Mouse (Mus musculus) heart, adult 2 months (tissue): ENCODE data around the gene Tmem203. TPM values are rescaled to one million over a fixed set of nuclear protein-coding genes. Genes with fewer than 3 reads are reported as not detected.
A peak's percentile ranks its signal among the peaks of the same experiment; 100 is the strongest.

Experiments used
- DNase-seq, 2 experiments: peaks; one replicate each; pipeline ENCODE4 v3.0.0; 2021
- H3K27ac ChIP-seq: fragments of 200-600 bp; 2 replicates; pipeline ENCODE4 v1.8.1; 2022
- H3K27me3 ChIP-seq: fragments of 200-500 bp; 2 replicates; pipeline ENCODE4 v1.6.1; 2012; ENCODE audit warnings: mild to moderate bottlenecking, low read length, inconsistent platforms, mixed read lengths; ENCODE audit not compliant: control insufficient read depth, insufficient read depth
- H3K36me3 ChIP-seq: fragments of 200-500 bp; 2 replicates; pipeline ENCODE4 v1.6.1; 2012; ENCODE audit warnings: low read length, inconsistent platforms; ENCODE audit not compliant: control insufficient read depth, insufficient read depth
- H3K4me1 ChIP-seq: fragments of 200-500 bp; 2 replicates; pipeline ENCODE4 v1.6.1; 2011; ENCODE audit warnings: low read length; ENCODE audit not compliant: control insufficient read depth, insufficient read depth
- H3K4me3 ChIP-seq: fragments of 200-600 bp; 2 replicates; pipeline ENCODE4 v1.8.1; 2022
- H3K79me2 ChIP-seq: fragments of 200-500 bp; replicated peaks from 2 replicates; pipeline ENCODE4 v1.6.1; 2012; ENCODE audit warnings: mild to moderate bottlenecking, inconsistent platforms, low read length, moderate library complexity, mixed read lengths; ENCODE audit not compliant: control insufficient read depth, insufficient read depth
- H3K9ac ChIP-seq: fragments of 200-500 bp; 2 replicates; pipeline ENCODE4 v1.6.1; 2012; ENCODE audit warnings: low read depth, mild to moderate bottlenecking, control low read depth, inconsistent platforms, low read length, mixed read lengths
- CTCF ChIP-seq: fragments of 200-600 bp; IDR thresholded peaks from 2 replicates; pipeline ENCODE4 v1.8.1; 2022; ENCODE audit warnings: antibody characterized with exemption, mild to moderate bottlenecking, moderate library complexity
- EP300 ChIP-seq: fragments of 200-500 bp; IDR thresholded peaks from 2 replicates; pipeline ENCODE4 v1.6.1; 2011; ENCODE audit warnings: low read depth, low read length, control low read depth; ENCODE audit not compliant: insufficient read depth
- POLR2A ChIP-seq: fragments of 200-500 bp; IDR thresholded peaks from 2 replicates; pipeline ENCODE4 v1.6.1; 2011; ENCODE audit warnings: mild to moderate bottlenecking, low read depth, low read length, control low read depth; ENCODE audit not compliant: insufficient read depth
- WGBS: fragments of 180-500 bp; shearing (Covaris S2); methylation state at CpG from one replicate; pipeline ENCODE4 v1.1.7; 2018; 5-methylcytosine and 5-hydroxymethylcytosine counted together
- intact Hi-C: fragments of 180-260 bp; cut with DNase I; formaldehyde crosslinking; loops from one replicate; pipeline ENCODE4 v1.15.1; 2025
- polyA plus RNA-seq: library from polyadenylated mRNA; depleted of rRNA; stranded (reverse); fragments of >200 nt; gene quantifications from 2 replicates; pipeline ENCODE4 v1.2.3, GENCODE M21; 2012
- total RNA-seq, 2 experiments: library from RNA; stranded (reverse); gene quantifications; 2 replicates each; pipeline ENCODE4 v1.2.3; 2021

The Tmem203 gene
- total and polyA plus RNA-seq, 3 experiments: 13.1 to 22.2 (median 14.1) TPM

DNA sequence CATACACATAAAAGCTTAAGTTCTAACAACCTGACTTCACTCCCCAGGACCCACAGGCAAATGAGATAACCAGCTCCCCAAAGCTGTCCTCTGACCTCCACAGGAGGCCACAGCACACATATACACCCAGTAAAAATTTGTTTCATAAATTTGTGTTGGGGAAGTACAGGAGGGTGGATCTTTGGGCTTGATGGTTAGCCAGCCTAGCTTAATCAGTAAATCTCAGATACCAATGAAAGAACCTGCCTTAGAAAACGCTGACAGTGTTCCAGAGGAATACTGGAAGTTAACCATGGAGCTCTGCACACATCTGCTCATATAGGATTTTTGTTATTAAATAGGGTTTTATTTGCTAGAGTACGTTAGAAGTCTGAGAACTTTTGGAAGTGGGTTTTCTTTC is 37.6 kb upstream of the Tmem203 start:
- Histone ChIP-seq H3K79me2 (no peaks in the 10 kb centered on the region), H3K27me3 (no peaks in the 10 kb centered on the region), H3K4me1 (no peaks in the 10 kb centered on the region), H3K27ac (no peak overlapping the region), H3K9ac (no peak overlapping the region), H3K4me3 (no peak overlapping the region), H3K36me3 (no peaks in the 10 kb centered on the region)
- WGBS: 56% methylated on average over 2 of the region's 2 CpGs
- TF ChIP-seq EP300 (no peak), POLR2A (no peak), CTCF (no peak)
- intact Hi-C loops: no loop called here
- no peak for DNase-seq

DNA sequence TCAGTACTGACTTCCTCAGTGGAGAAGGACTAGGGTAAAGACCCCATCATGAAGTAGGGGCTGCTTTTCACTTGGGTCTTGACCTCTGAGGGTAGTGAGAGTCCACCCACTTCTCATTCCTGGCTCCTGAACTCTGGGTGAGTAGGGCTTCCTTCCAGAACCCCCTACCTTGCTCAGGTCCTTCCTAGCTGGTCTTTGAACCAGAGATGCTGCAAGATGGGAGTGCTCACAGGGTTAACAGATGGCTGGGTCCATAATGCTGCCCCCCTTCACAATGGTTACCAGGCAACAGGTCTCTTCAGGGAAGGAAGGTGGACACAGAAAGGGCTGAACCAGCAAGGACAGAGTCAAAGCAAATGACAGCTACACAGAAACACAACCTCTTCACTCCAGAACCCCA is 36.8 kb upstream of the Tmem203 start, which contains the start of gene Fam166a:
Gene Fam166a, plus strand, starts transcription at position 301 of the 400 bp plus-strand sequence.
- TF ChIP-seq POLR2A (no peak), CTCF (no peak), EP300 (no peak)
- Histone ChIP-seq H3K4me3 (no peak within 1 kb of the TSS), H3K27ac (no peak within 1 kb of the TSS), H3K36me3 (peaks cover 3% of the 10 kb centered on the region; the same call in 1 of the 2 replicates), H3K27me3 (no peaks in the 10 kb centered on the region), H3K4me1 (0 out of 2 replicates have a peak, but pooled peaks cover 1% of the 10 kb centered on the region), H3K79me2 (no peaks in the 10 kb centered on the region), H3K9ac (no peak within 1 kb of the TSS)
- DNase-seq: no peak
- intact Hi-C loops: no loop called here

DNA sequence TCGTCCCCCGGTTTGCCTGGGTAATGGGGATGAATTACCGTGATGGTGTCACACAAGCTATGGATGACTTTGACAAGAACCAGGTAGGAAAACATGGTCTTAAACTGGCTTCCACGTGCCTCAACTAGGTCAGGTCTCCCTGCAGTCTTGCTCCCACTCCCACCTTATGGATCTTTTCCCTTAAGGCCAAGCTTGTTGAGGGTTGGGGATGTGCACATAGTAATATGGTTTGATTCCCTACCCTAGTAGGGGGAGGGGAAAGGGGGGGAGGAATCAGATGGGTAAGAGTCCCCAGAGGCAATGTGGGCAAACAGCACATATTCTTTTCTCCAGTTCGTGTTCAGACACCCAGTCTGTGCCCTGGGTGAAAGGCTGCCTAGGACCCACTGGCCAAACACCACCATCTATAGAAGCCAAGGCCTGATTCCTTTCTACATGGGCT is 33.9 kb upstream of the Tmem203 start:
- 65% methylated on average over 5 of the region's 5 CpGs for WGBS
- no peak overlapping the region for H3K9ac ChIP-seq
- H3K27me3 ChIP-seq: no peaks in the 10 kb centered on the region
- intact Hi-C loops: no loop called here
- no peak overlapping the region for H3K4me3 ChIP-seq
- H3K36me3 ChIP-seq: peaks cover 3% of the 10 kb centered on the region; the same call in 1 of the 2 replicates
- H3K79me2 ChIP-seq: no peaks in the 10 kb centered on the region
- H3K27ac ChIP-seq: no peak overlapping the region
- no peak for DNase-seq
- no peak for TF ChIP-seq EP300
- TF ChIP-seq CTCF: no peak
- TF ChIP-seq POLR2A: peak; percentile 37; the same call in 1 of the 2 replicates
- 0 out of 2 replicates have a peak, but pooled peaks cover 1% of the 10 kb centered on the region for H3K4me1 ChIP-seq

DNA sequence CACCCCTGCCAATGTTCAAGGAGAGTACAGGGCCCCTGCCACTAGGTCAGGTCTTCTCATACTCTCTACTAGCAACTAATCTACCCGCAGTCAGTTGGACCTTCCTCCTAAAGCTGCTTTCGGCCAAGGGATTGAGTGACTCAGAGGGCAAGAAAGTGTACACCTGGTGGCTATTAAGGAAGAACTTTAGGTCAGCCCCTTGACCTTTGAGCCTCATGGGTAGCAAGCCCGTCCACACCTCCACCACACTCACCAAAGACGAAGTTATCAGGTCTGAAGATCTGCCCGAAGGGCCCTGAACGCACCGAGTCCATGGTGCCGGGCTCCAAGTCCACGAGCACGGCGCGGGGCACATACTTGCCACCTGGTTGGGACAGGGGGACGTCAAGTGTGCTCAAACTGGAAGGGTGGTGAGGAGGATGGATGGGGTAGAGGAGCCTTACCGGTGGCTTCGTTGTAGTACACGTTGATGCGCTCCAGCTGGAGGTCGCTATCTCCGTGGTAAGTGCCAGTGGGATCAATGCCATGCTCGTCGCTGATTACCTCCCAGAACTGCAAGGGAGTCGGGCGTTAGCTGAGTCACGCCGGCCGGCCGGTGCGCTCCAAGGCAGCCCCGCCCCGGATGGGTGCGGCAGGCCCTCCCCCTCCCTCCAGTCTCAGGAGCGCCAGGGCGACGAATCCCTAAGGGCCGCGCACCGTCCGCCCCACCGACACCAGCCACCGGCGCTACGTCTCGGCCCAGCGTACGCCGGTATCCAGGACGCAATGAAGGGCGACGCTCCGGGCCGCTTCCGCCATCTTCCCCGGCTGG is 31.4 kb upstream of the Tmem203 start:
- DNase-seq: peak; percentile 85 to 91
- H3K4me3 ChIP-seq: peak overlapping the region; percentile 85
- no peaks in the 10 kb centered on the region for H3K79me2 ChIP-seq
- H3K27ac ChIP-seq: peak overlapping the region; percentile 98
- no peaks in the 10 kb centered on the region for H3K27me3 ChIP-seq
- intact Hi-C loops: loop anchor here (1.0 kb wide), 1 partner anchor 13 kb away; the partner anchor contains the start of gene Nelfb
- peak overlapping the region; percentile 90 for H3K9ac ChIP-seq
- TF ChIP-seq CTCF (no peak), EP300 (no peak), POLR2A (no peak)
- under 1% methylated on average over 53 of the region's 53 CpGs for WGBS
- peaks cover 4% of the 10 kb centered on the region for H3K4me1 ChIP-seq
- H3K36me3 ChIP-seq: peaks cover 3% of the 10 kb centered on the region; the same call in 1 of the 2 replicates

DNA sequence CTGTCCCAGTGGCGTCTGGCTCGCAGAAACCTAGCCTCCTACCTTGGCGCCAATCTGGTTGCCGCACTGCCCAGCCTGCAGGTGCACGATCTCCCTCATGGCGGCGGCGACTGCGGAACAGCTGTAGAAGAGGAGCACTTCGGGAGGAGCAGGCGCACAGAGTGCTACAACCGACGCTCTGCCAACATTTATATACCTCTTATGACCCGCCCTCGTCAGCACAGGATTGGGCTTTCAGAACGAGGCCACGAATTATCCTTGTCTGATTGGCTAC is 30.8 kb upstream of the Tmem203 start, which contains the start of gene Tubb4b:
Gene Tubb4b, minus strand, starts transcription at position 211 of the 274 bp plus-strand sequence.
- DNase-seq: no peak
- Histone ChIP-seq H3K4me1 (peaks cover 5% of the 10 kb centered on the region), H3K27ac (peak within 1 kb of the TSS; percentile 98), H3K36me3 (peaks cover 3% of the 10 kb centered on the region; the same call in 1 of the 2 replicates), H3K27me3 (no peaks in the 10 kb centered on the region), H3K4me3 (peak within 1 kb of the TSS; percentile 85), H3K79me2 (no peaks in the 10 kb centered on the region), H3K9ac (peak within 1 kb of the TSS; percentile 90)
- intact Hi-C loops: loop anchor here (1.0 kb wide), 1 partner anchor 13 kb away; the partner anchor contains the start of gene Nelfb
- TF ChIP-seq EP300: peak; percentile 79; the same call in 1 of the 2 replicates
- TF ChIP-seq CTCF: peak; percentile 37
- TF ChIP-seq POLR2A: peak; percentile 100
- under 1% methylated on average over 17 of the region's 17 CpGs for WGBS
